Mouse (Mus musculus) hindbrain, embryonic 11.5 days (tissue): Measurements from ENCODE around the gene Cyba. TPM values are rescaled to one million over a fixed set of nuclear protein-coding genes. Genes with fewer than 3 reads are reported as not detected.

Experiments
- ATAC-seq: fragments of 200-750 bp; cut with Nextera tagmentation; 2 replicates; pipeline ENCODE4 v1.8.0; 2017; ENCODE audit warnings: mild to moderate bottlenecking, moderate TSS enrichment, moderate library complexity; ENCODE audit not compliant: low FRiP score
- DNase-seq: peaks from one replicate; pipeline ENCODE4 v3.0.0-alpha.2; 2015; ENCODE audit warnings: low spot score
- H3K27ac ChIP-seq: fragments of 300-500 bp; sonication (generic); 2 replicates; pipeline ENCODE4 v1.5.1; 2014; ENCODE audit warnings: mild to moderate bottlenecking, low read depth, low read length
- H3K27me3 ChIP-seq: fragments of 300-500 bp; sonication (generic); 2 replicates; pipeline ENCODE4 v1.6.1; 2014; ENCODE audit warnings: mild to moderate bottlenecking, low read length, moderate library complexity, mixed read lengths; ENCODE audit not compliant: control insufficient read depth, insufficient read depth
- H3K36me3 ChIP-seq: fragments of 300-500 bp; sonication (generic); 2 replicates; pipeline ENCODE4 v1.6.1; 2014; ENCODE audit warnings: mild to moderate bottlenecking, low read length, moderate library complexity, mixed read lengths; ENCODE audit not compliant: control insufficient read depth, insufficient read depth
- H3K4me1 ChIP-seq: fragments of 300-500 bp; sonication (generic); replicated peaks from 2 replicates; pipeline ENCODE4 v1.6.1; 2014; ENCODE audit warnings: low read length, mixed read lengths; ENCODE audit not compliant: control insufficient read depth, insufficient read depth
- H3K4me2 ChIP-seq: fragments of 300-500 bp; sonication (generic); replicated peaks from 2 replicates; pipeline ENCODE4 v1.6.1; 2014; ENCODE audit warnings: mild to moderate bottlenecking, low read depth, low read length
- H3K4me3 ChIP-seq: fragments of 300-500 bp; sonication (generic); 2 replicates; pipeline ENCODE4 v1.5.1; 2014; ENCODE audit warnings: low read depth, low read length
- H3K9ac ChIP-seq: fragments of 300-500 bp; sonication (generic); 2 replicates; pipeline ENCODE4 v1.6.1; 2014; ENCODE audit warnings: low read depth, low read length
- H3K9me3 ChIP-seq: fragments of 300-500 bp; sonication (generic); 2 replicates; pipeline ENCODE4 v1.6.1; 2016; ENCODE audit warnings: low read length; ENCODE audit not compliant: control insufficient read depth
- WGBS: fragments of 180-500 bp; shearing (Covaris S2); extraction: QIAGEN DNeasy Blood & Tissue Kit; methylation state at CpG from one replicate; pipeline ENCODE4 v1.1.7; 2014; 5-methylcytosine and 5-hydroxymethylcytosine counted together
- polyA plus RNA-seq: library from polyadenylated mRNA; unstranded; fragments of >200 nt; fragmentation: Nextera tagmentation; extraction: Ambion mirVana; gene quantifications from 2 replicates; pipeline ENCODE4 v1.2.1, GENCODE M21; 2014

Cyba gene
- polyA plus RNA-seq, 1 experiment from 2014 or later = 52.7 TPM

DNA sequence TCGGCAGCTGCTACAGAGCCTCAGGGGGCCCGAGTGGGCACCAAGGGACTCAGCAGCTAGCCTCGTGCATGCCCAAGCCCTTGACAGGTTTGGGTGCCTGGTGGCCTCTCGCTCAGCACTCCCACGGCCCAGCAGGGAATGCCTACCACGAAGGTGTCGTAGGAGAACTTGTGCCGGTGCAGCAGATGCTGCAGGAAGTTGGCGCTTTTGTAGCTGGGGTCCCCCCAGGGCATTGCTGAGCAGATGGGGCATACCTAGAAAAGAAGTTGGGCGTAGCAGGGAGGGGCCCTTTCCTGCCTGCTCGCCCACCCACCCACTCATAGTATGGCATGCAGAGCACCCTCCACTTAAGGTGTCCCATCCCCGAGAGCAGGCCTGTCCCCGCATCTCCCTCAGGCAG is 35.1 kb upstream of the Cyba start:
- no peak for ATAC-seq
- Histone ChIP-seq H3K27ac (no peak overlapping the region), H3K4me1 (no peaks in the 10 kb centered on the region), H3K9ac (no peak overlapping the region), H3K4me3 (no peak overlapping the region), H3K27me3 (no peaks in the 10 kb centered on the region; the same call in 1 of the 2 replicates), H3K36me3 (no peaks in the 10 kb centered on the region), H3K4me2 (no peak overlapping the region), H3K9me3 (no peaks in the 10 kb centered on the region)
- WGBS = 86% methylated on average over 13 of the region's 13 CpGs
- no peak for DNase-seq

DNA sequence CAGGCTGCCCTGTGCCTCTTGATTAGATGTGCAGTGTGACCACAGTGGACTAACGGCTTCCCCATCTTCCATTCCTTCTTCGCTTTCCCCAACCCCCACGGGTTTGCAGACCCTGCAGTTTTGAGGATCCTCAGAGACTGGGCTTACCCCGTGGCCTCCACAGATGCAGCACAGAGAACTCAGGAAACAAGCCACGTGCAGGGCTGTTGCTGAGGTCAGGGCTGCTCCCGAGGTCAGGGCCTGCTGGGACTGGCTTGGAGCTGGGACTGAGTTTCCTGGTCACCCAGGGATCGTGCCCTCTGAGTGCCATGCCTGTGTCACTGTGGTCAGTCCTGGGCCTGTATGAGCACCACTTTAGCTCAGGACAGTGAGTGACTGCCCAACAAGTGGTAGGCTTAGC is 32.3 kb upstream of the Cyba start:
- Histone ChIP-seq H3K27me3 (peaks cover 18% of the 10 kb centered on the region), H3K4me1 (peaks cover 9% of the 10 kb centered on the region; the same call in 1 of the 2 replicates), H3K4me3 (no peak overlapping the region), H3K27ac (no peak overlapping the region), H3K4me2 (no peak overlapping the region), H3K9me3 (no peaks in the 10 kb centered on the region), H3K36me3 (no peaks in the 10 kb centered on the region), H3K9ac (no peak overlapping the region)
- no peak for DNase-seq
- no peak for ATAC-seq
- WGBS = 60% methylated on average over 7 of the region's 7 CpGs

DNA sequence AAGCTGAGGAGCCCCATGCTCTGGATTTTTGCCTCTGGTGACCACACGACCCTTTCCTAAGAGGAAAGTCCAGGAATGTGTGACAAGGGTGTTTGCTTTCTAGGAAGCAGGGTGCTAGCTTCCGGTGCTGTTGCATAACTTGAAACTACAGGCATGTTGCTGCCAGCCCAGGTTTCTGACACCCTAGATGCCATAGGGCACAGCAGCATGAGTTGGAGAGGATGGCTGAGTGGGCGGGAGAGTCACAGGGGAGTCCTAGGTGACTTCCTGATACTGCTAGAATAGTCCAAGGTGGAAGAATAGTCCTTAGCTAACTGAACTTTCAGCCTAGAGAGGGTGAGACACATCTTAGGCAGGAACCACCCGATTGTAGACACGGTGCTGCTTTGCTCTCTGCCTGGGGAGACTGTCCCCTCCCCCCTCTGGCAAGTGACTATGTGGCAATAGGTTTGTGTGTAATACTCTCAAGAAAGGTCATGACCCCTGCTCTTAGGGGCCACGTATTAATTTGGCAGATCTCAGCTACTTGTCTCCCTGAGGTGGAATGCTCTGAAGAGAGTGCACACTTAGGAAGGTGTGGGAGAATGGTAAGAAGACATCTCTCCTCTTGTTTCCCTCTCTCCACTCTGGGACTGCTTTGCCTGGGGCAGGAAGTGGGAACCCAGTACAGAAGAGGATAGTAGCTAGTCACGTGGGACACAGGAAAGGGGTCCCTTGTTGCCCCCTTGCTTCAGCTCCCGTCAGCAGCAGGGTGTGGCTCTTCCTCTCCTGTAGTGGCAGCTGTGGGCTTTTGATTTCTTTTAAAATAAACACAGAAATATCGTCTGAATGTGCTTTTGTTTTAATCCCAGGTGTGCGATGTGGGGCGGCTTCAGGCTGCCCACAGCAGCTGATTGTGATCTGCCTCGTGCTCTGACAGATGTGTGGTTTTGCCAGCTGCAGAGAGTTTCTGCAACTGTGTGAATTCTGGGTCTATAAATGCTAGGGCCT is 31.2 kb upstream of the Cyba start:
- no peaks in the 10 kb centered on the region for H3K36me3 ChIP-seq
- no peak for ATAC-seq

DNA sequence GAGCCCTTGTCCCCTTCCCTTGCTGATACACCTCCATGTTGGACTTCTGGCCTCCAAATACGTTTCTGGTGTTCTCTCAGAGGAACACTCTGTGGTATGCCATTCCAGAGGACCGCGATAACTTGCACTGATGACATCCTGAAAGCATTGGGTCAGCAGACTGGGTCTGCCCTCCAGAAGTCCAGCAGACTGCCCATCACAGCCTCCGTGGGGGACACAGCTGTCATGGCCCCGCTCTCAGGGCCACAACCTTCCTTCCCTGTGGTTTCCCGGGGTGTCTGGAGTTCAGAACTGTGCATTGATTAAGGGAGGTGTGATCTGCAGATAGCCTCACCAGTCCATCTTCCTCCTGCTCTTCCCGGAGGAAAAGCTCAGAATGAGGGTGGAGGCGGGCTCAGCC is 29.8 kb upstream of the Cyba start:
- 68% methylated on average over 8 of the region's 8 CpGs for WGBS
- ATAC-seq = no peak
- Histone ChIP-seq H3K36me3 (no peaks in the 10 kb centered on the region), H3K27ac (no peak overlapping the region), H3K4me3 (no peak overlapping the region), H3K27me3 (peaks cover 33% of the 10 kb centered on the region), H3K9ac (no peak overlapping the region), H3K4me1 (peaks cover 9% of the 10 kb centered on the region; the same call in 1 of the 2 replicates), H3K4me2 (no peak overlapping the region), H3K9me3 (no peaks in the 10 kb centered on the region)
- no peak for DNase-seq

More for the DNA sequence above, 31.2 kb upstream of the Cyba start:
- Histone ChIP-seq H3K4me1 (peaks cover 9% of the 10 kb centered on the region; the same call in 1 of the 2 replicates), H3K4me2 (no peak overlapping the region), H3K27me3 (peaks cover 28% of the 10 kb centered on the region), H3K27ac (no peak overlapping the region), H3K4me3 (no peak overlapping the region), H3K9me3 (no peaks in the 10 kb centered on the region), H3K9ac (no peak overlapping the region)
- no peak for DNase-seq
- 67% methylated on average over 12 of the region's 12 CpGs for WGBS

DNA sequence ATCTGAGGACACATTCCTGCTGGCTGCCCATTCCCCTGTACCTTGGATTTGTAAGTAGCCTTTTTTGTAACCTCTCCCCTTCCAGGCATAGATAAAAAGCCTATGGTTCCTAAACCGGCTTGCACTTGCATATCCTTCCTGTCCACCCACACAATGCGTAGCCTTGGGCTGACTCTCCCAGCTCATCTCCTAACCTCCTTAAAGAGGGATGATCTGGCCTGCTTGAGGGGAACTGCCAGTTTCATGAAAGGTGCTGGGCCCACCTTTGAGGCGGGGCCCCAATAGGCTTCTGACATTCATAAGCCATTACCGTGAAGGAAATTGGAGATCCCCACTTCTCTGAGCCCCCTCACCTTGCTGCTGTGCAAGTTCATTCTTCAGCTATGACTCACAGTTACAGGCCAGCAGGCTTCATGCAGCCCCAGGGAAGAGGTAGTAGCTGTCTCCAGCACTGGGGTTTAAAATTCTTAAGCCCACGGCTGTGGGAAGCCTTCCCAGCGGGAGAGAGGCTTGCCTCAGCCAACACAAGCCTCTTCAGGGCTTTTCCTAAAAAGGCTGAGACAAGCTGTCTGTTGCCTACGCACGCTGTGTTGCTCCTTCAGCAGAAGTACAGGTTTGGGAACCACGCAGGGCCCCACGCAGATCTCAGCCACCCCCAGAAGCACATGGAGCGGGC is 28.9 kb upstream of the Cyba start:
- DNase-seq = no peak
- Histone ChIP-seq H3K4me2 (no peak overlapping the region), H3K4me1 (peaks cover 9% of the 10 kb centered on the region; the same call in 1 of the 2 replicates), H3K4me3 (no peak overlapping the region), H3K27ac (no peak overlapping the region), H3K27me3 (peaks cover 33% of the 10 kb centered on the region), H3K36me3 (no peaks in the 10 kb centered on the region), H3K9me3 (no peaks in the 10 kb centered on the region), H3K9ac (no peak overlapping the region)
- WGBS = 65% methylated on average over 11 of the region's 11 CpGs
- no peak for ATAC-seq

DNA sequence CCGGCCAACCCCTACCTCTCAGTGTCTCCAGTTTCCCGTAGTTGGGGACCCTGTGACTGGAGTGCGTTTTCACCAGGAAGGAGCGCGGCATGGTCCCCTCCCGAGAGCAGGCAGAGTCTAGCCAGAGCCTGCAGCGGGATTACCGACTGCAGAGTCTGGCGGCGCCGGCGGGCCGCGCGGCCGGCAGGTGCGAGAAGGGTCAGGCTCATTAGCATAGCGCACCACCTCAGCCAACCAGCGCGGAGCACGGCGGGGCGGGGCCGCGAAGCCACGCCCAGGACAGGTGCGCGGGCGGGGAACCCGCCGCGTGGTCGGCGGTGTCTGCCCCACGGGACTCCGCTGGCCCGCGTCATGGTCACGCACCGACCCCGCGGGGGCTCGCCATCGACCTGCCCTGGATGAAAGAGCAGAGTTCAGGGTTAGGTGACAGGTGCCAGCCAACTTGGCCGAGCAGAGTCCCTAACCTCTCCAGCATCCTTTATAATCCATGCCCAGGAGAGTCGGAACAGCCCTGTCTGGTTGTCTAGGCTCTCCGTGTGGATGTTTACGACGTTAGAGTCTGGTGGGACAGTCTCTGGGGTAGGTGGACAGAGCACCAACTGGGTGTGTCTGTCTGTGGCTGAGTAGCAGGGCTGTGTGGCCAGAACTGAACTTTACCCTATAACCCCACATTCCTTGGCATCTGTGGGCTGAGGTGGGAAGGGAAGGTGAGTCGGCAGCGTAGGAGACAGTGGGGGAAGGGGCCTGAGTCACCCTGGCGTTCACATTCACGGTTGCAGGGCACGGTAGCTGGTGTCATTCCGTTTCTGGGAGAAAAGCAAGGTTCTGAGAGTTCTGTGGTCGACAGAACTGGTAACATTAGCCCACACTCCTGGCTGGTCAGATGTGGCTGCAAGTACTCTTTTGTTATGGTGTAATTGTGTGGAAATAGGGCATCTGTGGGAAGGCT is 28.1 kb upstream of the Cyba start, which contains the start of gene Snai3:
Snai3 (minus strand) TSS at position 210 of the 949 bp plus-strand sequence.
- H3K4me2 ChIP-seq = peak within 1 kb of the TSS; percentile 50
- peaks cover 9% of the 10 kb centered on the region; the same call in 1 of the 2 replicates for H3K4me1 ChIP-seq
- H3K9me3 ChIP-seq = no peaks in the 10 kb centered on the region
- H3K36me3 ChIP-seq = no peaks in the 10 kb centered on the region
- ATAC-seq = peak; percentile 65; the same call in 1 of the 2 replicates
- H3K4me3 ChIP-seq = peak within 1 kb of the TSS; percentile 29
- no peak within 1 kb of the TSS for H3K9ac ChIP-seq
- no peak within 1 kb of the TSS for H3K27ac ChIP-seq
- WGBS = 3% methylated on average over 54 of the region's 56 CpGs
- peak; percentile 47 for DNase-seq
- H3K27me3 ChIP-seq = peaks cover 33% of the 10 kb centered on the region

DNA sequence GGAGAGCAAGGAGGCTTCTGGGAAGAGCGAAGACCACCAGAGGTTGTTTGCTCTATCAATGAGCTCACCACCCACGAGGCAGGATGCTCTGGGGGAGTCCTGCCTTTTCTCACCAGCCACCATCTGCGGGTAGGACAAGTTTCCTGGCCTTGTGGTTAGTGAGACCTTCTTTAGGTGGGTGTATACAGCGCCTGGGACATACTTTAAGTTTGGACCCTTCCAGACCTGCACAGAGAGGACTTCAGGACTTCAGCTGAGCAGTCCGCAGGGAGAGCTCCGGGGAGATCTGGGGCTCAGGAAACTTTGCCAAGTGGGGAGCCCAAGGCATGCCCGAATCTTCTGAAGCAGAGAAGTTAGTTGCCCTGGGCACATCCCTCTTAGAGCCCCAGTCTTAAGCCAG is 27.3 kb upstream of the Cyba start:
- 33% methylated on average over 7 of the region's 7 CpGs for WGBS

More for the DNA sequence above, 27.3 kb upstream of the Cyba start:
- Histone ChIP-seq H3K4me1 (peaks cover 9% of the 10 kb centered on the region; the same call in 1 of the 2 replicates), H3K9me3 (no peaks in the 10 kb centered on the region), H3K36me3 (no peaks in the 10 kb centered on the region), H3K4me3 (no peak overlapping the region), H3K4me2 (peak overlapping the region; percentile 50), H3K27ac (no peak overlapping the region), H3K9ac (no peak overlapping the region), H3K27me3 (peaks cover 33% of the 10 kb centered on the region)
- ATAC-seq (no peak), DNase-seq (peak; percentile 5)
